Mouse (Mus musculus) spleen, adult 2 months (tissue): ENCODE measurements around the gene Pced1a. TPM values are rescaled to one million over a fixed set of nuclear protein-coding genes. Genes with fewer than 3 reads are reported as not detected.

Experiments used
- DNase-seq, 2 experiments: peaks; one replicate each; pipeline versions ENCODE4 v3.0.0 to v3.0.0-alpha.2; 2012 to 2021; ENCODE audit warnings: low spot score in 2 of 2, low read depth in 1 of 2
- H3K27ac ChIP-seq: fragments of 200-500 bp; 2 replicates; pipeline ENCODE4 v1.5.1; 2012; ENCODE audit warnings: low read length, inconsistent platforms; ENCODE audit not compliant: insufficient read depth
- H3K27me3 ChIP-seq: fragments of 200-500 bp; 2 replicates; pipeline ENCODE4 v1.6.1; 2012; ENCODE audit warnings: mild to moderate bottlenecking, moderate library complexity, low read length, inconsistent platforms; ENCODE audit not compliant: control insufficient read depth, insufficient read depth
- H3K36me3 ChIP-seq: fragments of 200-500 bp; 2 replicates; pipeline ENCODE4 v1.6.1; 2012; ENCODE audit warnings: mild to moderate bottlenecking, low read length, inconsistent platforms; ENCODE audit not compliant: control insufficient read depth, insufficient read depth
- H3K4me1 ChIP-seq: fragments of 200-500 bp; 2 replicates; pipeline ENCODE4 v1.6.1; 2011; ENCODE audit warnings: inconsistent platforms; ENCODE audit not compliant: control insufficient read depth, insufficient read depth, insufficient read length
- H3K4me3 ChIP-seq: fragments of 200-500 bp; 2 replicates; pipeline ENCODE4 v1.5.1; 2011; ENCODE audit warnings: mild to moderate bottlenecking, inconsistent platforms; ENCODE audit not compliant: insufficient read depth, insufficient read length; ENCODE audit errors: extremely low read depth
- CTCF ChIP-seq: fragments of 200-500 bp; IDR thresholded peaks from 2 replicates; pipeline ENCODE4 v1.5.1; 2011; ENCODE audit warnings: mild to moderate bottlenecking, inconsistent platforms; ENCODE audit not compliant: insufficient read depth, insufficient read length, insufficient replicate concordance; ENCODE audit errors: extremely low read depth
- POLR2A ChIP-seq: fragments of 200-500 bp; IDR thresholded peaks from 2 replicates; pipeline ENCODE4 v1.6.1; 2011; ENCODE audit warnings: low read depth, low read length, inconsistent platforms
- WGBS: fragments of 180-500 bp; shearing (Covaris S2); methylation state at CpG from one replicate; pipeline ENCODE4 v1.1.7; 2018; 5-methylcytosine and 5-hydroxymethylcytosine counted together
- polyA plus RNA-seq: library from polyadenylated mRNA; depleted of rRNA; stranded (reverse); fragments of >200 nt; gene quantifications from 2 replicates; pipeline ENCODE4 v1.2.3, GENCODE M21; 2012; rRNA removed

Pced1a gene
- polyA plus RNA-seq, result 33.2 and 35.3 TPM in 2 replicates

DNA sequence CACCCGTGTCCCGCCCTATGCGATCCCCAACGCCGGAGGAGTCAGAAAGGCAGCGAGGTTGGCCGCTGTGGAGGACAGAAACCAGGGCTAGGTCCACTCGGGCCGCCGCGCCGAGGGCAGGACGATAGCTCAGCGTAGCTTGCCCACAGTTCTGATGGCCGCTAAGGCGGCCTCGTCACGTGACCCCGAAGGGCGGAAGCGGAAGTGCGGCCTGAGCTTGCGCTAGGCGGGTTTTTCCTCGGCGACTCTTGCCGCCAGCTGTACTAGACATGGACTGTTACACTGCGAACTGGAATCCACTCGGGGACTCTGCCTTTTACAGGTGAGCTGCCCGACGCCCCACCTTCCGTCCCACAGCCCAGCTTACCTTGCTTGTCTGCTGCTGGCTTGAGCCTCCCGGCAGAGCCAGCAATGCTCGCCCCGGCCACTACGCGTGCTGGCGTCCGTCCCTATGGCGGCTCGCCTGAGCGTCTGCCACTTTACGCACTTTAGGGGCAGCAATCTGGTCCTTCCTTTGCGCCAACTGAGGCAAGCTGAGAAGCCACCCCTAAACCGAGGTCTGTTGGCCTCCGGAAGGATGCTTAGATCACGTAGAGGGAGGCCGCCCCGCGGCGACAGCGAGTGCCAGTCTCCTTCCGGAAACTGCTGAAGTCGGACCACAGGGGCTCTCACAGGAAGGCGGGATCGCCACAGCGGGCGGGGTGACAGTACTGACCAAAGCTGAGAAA, at the start of gene Pced1a, which contains the start of gene Vps16:
Pced1a (minus strand) TSS at position 576 of the 728 bp plus-strand sequence.
Vps16 (plus strand) TSS at position 214 of the 728 bp plus-strand sequence.
- Histone ChIP-seq H3K36me3 (no peaks in the 10 kb centered on the region), H3K27me3 (no peaks in the 10 kb centered on the region), H3K4me3 (peak within 1 kb of the TSS; percentile 91), H3K27ac (peak within 1 kb of the TSS; percentile 95), H3K4me1 (peaks cover 6% of the 10 kb centered on the region; the same call in 1 of the 2 replicates)
- TF ChIP-seq POLR2A (peak; percentile 29), CTCF (peak; percentile 39; the same call in 1 of the 2 replicates)
- under 1% methylated on average over 58 of the region's 58 CpGs for WGBS
- peak; percentile 83 to 91 for DNase-seq

DNA sequence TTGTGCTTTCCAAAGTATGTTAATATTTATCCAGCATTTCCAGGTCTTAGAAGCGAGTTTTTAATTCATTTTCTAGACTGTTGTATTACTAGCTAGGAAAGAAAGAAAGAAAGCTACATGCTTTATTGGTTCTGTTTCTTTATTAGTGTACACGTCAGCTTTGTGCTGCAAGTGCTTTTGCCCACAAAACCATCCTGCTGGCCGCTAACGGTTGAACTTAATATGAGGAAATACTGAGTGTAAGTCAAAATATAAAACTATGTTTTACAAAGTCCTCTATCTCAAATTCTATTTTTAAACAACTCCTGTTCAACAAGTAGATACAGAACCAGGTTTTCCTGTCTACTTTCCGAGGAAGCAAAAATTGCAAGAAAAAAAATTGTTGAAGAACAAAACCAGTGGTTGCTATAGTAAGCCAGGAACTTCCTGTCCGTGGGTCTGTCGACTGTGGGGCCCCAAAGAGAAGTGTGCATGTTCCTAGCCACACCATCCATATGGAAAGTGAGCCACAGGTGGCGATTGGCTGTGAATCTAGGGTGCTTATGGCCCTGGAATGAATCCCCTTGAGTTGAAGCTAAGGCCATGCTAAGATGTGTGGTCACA, 48.5 kb upstream of the Pced1a start:
- TF ChIP-seq CTCF, result no peak

DNA sequence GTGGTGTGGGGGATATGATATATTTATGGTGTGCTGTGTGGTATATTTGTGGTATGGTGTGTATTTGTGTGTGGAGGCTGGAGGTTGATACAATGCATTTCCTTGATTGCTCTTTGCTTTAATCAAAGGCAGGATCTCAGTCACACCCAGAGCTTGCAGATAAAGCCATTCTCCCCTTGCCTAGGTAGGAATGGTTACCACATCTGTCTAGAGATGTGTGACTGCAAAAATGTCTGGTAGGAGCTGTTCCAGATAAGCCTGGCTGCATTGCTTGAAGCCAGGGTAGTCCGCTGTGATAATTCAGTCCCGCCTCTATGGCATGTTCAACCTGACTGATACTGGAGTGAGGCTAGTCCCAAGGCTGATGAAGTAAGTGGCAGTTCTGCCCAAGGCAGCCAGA, 45.4 kb upstream of the Pced1a start:
- Histone ChIP-seq H3K4me3 (no peak overlapping the region), H3K36me3 (no peaks in the 10 kb centered on the region), H3K27me3 (no peaks in the 10 kb centered on the region), H3K27ac (no peak overlapping the region), H3K4me1 (peaks cover 4% of the 10 kb centered on the region)
- no peak for TF ChIP-seq CTCF
- TF ChIP-seq POLR2A, result no peak
- no peak for DNase-seq
- WGBS, result 77% methylated on average over 2 of the region's 2 CpGs

More for the DNA sequence above, 48.5 kb upstream of the Pced1a start:
- no peak overlapping the region for H3K27ac ChIP-seq
- H3K4me1 ChIP-seq, result peaks cover 8% of the 10 kb centered on the region
- WGBS, result 8% methylated on average over 8 of the region's 8 CpGs
- no peak for DNase-seq
- no peaks in the 10 kb centered on the region for H3K27me3 ChIP-seq
- no peaks in the 10 kb centered on the region for H3K36me3 ChIP-seq
- no peak overlapping the region for H3K4me3 ChIP-seq

DNA sequence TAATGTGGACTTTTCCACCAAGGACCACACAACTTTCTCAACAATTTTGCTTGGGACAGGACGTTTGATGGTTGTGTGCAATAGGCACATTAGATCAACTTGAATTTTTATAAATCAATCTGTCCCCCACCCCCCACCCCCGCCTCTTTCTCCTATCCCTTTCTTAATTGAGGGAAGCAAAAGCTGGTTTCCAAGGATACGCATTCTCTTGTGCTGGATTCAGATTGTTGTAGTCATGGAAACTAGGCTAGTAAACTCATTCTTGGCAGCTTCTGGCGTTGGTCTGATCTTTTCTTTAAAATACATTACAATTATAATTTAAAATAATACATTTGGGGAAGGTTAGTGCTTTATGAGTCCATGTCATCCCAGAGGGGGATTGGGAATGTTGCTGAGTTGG, 44.9 kb upstream of the Pced1a start:
- H3K27me3 ChIP-seq, result no peaks in the 10 kb centered on the region
- H3K4me1 ChIP-seq, result peaks cover 4% of the 10 kb centered on the region
- 85% methylated on average over 4 of the region's 4 CpGs for WGBS
- TF ChIP-seq POLR2A (no peak), CTCF (no peak)
- H3K4me3 ChIP-seq, result no peak overlapping the region
- no peak for DNase-seq
- no peak overlapping the region for H3K27ac ChIP-seq
- no peaks in the 10 kb centered on the region for H3K36me3 ChIP-seq

DNA sequence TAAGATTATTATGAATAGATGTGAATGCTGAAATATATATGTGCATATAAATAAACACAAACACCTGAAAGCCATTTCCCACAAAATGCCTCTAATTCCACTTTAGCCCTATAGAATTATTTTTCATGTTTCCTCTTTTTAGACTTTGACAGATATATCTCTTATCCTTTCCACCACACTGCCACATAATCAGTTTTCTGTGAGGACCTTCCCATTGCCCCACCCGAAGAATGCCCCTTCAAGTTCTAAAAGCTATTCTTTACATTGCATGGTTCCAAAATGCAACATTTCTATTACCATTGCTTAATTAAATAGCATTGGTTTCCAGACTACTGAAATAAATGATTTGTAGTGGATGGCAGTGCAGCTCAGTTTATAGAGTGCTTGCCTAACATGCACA, 41.9 kb upstream of the Pced1a start:
- no peak for DNase-seq
- no peak overlapping the region for H3K27ac ChIP-seq
- H3K27me3 ChIP-seq, result no peaks in the 10 kb centered on the region
- no peaks in the 10 kb centered on the region; the same call in none of the 2 replicates for H3K4me1 ChIP-seq
- 77% methylated on average over 1 of the region's 1 CpGs for WGBS
- no peak overlapping the region for H3K4me3 ChIP-seq
- H3K36me3 ChIP-seq, result peaks cover 2% of the 10 kb centered on the region
- TF ChIP-seq CTCF (no peak), POLR2A (no peak)

DNA sequence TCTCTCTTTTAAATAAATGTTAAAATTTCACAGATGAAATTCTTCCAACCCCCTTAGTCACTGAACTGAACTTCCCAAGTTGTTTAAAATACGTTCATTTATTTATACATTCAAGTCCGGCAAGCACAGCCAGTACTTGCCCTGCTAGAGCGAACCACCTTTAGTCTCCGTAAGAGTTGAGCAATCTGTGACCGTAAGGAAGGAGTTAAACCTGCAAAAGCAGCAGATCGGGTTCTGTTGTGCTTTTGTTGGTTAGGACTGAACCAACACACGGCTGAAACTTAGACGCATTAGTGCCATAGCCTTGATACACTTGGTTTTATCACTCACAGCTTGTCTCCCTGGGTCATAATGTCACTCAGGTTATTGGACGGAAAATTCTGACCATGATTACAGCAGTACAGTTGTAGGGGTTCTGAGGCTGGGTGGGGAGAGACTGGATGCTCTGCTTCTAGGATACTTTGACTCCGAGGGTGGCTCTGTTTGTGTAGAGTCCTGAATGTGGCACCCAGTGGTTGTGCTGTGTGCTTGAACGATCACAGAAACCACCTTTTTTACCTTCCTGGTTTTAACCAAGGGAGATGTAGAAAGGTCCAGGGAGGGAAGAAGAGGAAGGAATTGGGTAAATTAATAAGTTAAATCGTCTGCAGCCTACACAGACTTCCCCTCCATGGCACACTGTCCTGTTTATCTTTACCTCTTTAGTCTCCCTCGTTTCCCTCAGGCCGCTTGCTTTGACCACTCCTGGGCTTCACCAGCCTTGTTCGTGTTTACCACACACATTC, 37.0 kb upstream of the Pced1a start:
- peaks cover 2% of the 10 kb centered on the region for H3K36me3 ChIP-seq
- H3K4me1 ChIP-seq, result no peaks in the 10 kb centered on the region; the same call in none of the 2 replicates
- WGBS, result 59% methylated on average over 15 of the region's 15 CpGs
- no peak for TF ChIP-seq POLR2A
- TF ChIP-seq CTCF, result no peak
- DNase-seq, result no peak
- no peak overlapping the region for H3K4me3 ChIP-seq
- H3K27me3 ChIP-seq, result no peaks in the 10 kb centered on the region
- H3K27ac ChIP-seq, result no peak overlapping the region
